Mouse (Mus musculus) lung, postnatal 14 days (tissue): Measurements from ENCODE around the gene Vps72.
"Not testable (repeated sequence)": the region's sequence is repeated elsewhere in the genome, so short reads cannot be mapped to it uniquely, and the experiment has no call there.

Experiments used
- DNase-seq: peaks from one replicate; pipeline ENCODE4 v3.0.0; 2021

Vps72 gene

DNA sequence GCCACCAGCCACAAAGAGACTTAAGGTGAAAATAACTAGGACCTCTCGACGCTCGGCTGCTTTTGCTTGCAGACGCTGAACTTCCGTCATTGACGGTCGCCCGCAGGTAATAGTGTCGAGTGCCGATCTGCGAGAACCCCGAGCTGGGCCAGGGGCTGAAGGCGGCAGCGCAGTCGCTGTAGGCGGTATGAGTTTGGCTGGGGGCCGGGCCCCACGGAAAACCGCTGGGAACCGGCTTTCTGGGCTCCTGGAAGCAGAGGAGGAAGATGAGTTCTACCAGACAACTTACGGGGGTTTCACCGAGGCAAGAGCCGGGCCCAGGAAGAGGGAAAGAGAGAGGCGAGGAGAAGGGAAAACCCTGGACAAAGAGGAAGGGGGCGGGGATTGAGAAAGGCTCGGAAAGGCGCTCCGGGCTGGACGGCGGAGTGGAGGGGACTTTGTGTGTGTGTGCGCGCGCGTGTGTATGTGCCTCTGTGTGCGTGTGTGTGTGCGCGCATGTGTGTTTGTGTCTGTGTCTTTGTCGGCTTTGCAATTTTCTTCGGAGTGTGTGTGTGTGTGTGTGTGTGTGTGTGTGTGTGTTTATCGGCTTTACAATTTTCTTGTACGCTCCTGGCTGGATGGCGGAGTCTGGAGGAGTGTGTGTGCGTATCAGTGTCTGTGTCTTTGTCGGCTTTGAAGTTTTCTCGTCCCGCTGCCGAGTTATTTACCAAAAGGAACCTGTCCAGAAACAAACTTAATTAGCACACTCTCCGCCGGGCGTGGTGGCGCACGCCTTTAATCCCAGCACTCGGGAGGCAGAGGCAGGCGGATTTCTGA is at the start of gene Vps72:
TSS of gene Vps72 (plus strand) at position 112 of the 816 bp plus-strand sequence.
- DNase-seq, result peak; percentile 86

DNA sequence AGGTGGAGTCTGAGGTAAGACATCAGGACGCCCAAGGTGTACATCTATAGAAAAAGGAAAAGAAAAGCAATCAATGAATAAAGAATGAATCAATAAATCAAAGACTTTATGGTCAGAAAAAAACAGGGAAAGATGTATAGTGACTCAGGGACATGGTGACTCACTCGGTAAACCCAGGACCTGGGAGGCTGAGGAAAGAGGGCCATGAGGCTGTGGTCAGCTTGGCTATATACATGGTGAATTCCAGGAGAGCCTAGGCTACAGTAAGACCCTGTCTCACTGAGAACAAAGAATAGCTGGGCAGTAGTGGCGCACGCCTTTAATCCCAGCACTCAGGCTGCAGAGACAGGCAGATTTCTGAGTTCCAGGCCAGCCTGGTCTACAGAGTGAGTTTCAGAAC is 47.1 kb upstream of the Vps72 start:
- DNase-seq, result no peak

DNA sequence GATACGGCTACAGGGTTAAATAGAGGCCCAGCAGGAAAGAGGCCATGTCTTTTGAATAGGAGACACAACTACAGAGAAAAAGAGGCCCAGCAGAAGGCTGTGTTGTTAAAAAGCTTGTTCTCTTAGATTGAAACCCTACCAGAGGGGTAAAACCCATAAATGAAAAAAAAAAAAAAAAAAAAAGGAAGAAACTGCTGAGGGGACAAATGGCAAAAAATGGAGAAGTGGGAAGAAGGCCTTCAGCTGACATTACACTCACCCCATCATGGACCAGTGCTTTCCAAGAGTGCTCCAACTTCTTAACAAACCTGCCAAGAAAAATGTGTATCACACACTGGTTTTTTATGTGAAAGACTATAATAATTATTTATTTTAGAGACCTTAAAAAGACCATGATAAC is 45.3 kb upstream of the Vps72 start:
- no peak for DNase-seq

DNA sequence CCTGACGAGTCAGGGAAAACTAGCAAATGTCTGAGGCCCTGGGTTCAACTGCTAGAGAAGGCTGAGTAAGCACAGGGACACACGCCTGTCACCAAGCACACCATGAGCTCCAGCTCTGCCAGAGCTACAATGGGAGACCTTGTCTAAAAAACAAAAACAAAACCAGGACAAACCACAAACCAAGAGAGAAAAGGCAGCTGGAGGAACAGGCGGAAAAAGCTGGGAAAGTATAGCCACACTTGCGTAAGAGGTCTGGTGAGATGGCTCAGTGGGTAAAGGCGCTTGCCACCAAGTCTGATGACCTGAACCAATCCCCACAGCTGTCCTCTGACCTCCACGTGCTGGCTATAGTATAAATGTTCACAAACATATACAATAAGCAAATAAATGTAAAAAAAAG is 44.7 kb upstream of the Vps72 start:
- DNase-seq, result no peak

DNA sequence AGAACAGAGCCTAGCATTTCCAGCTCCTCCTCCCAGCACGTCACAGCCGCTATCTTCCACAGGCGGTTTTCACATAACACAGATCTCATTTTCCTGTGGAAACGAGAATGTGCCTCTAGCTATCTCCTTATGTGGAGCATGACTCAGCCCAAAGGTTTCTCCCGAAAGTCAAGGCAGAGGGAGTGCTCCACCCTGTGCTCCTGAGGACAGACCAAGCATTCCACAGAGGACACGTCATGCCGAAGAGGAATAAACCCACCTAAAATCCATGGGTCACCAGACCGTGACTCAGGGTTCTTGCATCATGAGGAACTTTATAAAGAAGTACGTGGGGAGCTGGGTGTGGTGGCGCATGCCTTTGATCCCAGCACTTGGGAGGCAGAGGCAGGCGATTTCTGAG is 44.3 kb upstream of the Vps72 start:
- no peak for DNase-seq

DNA sequence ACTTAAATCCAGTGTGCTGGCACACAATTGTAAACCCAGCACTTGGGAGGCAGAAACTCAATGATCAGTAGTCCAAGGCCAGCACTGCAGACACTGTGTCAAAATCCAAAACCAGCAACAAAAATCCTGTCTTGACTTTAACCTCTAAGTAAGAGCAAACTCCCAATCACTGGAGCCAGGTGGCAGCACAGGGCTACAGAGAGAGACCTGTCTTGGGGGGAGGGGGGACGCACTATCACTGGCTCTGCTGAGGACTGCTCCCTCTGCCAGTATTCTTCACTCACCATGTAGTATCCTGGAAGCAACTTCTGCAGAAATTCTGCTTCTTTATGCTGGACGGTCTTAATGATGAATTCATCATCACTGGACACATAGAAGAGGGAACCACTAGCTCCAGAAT is 39.2 kb upstream of the Vps72 start:
- DNase-seq, result no peak

GRCm38 (mm10) chr3:95088071-95088470 is 22.8 kb upstream of the Vps72 start:
- no peak for DNase-seq

- no peak for DNase-seq
Measured at GRCm38 (mm10) chr3:95100854-95101253, 10.0 kb upstream of the Vps72 start.

DNA sequence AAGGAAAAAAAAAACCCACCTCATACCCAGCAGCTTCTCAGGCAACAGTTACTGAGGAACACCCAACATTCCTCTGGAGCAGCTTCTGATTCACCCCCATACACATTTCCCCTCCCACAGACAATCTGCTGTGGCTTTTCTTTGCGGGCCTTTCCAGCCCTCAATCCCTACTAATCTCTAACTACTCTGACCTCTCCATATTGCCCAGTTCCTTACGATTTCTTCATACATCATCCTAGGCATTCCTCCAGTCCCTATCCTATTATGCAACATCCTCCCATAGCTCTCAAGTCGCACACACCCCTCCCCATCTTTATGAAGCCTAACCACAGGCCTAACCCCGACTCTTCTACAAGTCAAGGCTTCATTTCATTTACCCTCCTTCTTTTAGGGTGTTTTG is 5.7 kb upstream of the Vps72 start:
- DNase-seq, result no peak

DNA sequence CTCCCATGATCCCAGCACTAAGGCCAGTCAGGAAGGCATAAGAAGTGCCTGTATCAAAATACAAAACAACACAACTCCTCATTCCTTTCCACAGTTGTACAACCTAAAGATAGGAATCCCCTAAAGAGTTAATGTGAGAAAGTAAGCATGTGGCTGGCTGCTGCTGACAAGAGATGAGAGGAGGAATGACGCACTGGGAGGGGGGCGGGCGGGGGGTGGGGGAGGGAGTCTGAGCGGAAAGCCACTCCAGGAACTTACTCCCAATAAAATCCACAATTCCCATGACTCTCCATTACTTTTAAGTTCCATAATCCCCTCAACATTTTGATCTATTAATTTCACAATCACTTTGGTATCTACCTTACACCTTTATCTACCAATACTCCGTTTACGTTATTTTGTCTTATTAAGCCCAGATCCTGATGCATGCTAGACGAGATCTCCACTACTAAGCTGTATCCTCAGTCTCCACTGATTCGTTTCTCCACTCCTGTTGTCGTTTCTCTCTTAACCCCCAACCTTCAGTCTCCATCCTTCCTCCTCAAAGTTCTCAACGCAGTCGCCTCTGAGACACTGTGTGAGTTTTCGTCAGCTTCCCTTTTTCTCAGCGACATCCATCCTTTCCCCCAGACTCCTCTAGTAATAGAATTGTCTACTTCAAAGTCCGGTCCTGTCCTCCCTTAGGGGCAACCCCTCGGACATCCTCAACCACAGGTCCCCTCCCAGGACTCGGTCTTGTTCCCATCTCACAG is 5.1 kb upstream of the Vps72 start:
- no peak for DNase-seq

- DNase-seq, result peak; percentile 96
Measured at GRCm38 (mm10) chr3:95106338-95107117, 4.3 kb upstream of the Vps72 start, which contains the start of gene Pip5k1a. Gene Pip5k1a, minus strand, starts transcription at chr3:95106930.

DNA sequence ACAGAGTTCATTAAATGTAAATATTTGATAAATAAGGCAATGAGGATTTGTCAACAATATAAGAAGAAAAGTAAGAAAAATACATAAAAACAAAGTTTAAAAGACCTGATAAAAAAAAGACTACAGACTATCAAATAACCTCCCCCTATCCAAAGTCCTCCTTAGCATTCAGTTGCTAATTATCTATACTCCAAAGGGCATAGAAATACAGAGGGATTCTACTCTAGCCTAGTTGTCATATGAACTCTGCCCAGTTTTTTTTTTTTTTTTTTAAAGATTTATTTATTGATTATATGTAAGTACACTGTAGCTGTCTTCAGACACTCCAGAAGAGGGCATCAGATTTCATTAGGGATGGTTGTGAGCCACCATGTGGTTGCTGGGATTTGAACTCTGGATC is 3.5 kb upstream of the Vps72 start:
- not testable (repeated sequence) for DNase-seq

GRCm38 (mm10) chr3:95107898-95108297 is 2.9 kb upstream of the Vps72 start:
- DNase-seq, result no peak

- no peak for DNase-seq
Measured at GRCm38 (mm10) chr3:95112760-95113159, 1.9 kb downstream of the Vps72 start.

GRCm38 (mm10) chr3:95117751-95118150 is 6.9 kb downstream of the Vps72 start:
- DNase-seq, result no peak

DNA sequence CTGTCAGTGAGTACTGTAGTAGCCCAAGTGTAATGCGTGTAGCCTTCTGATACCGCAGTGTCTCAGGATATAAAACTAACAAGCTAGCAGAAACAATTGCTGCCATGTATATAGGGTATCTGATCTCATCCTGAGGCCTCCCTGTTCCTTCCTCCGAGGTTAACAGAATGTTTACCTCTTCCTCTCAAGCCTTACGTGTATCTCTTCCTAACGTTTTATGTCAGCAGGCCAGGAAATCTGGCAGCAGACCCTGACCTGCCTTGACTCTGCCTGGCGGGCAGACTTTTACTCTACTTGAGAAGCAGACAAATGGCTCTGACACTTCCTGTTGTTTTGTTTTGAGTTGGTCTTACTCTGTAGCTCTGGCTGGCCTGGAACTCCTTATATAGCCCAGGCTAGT is 10.8 kb downstream of the Vps72 start:
- no peak for DNase-seq

DNA sequence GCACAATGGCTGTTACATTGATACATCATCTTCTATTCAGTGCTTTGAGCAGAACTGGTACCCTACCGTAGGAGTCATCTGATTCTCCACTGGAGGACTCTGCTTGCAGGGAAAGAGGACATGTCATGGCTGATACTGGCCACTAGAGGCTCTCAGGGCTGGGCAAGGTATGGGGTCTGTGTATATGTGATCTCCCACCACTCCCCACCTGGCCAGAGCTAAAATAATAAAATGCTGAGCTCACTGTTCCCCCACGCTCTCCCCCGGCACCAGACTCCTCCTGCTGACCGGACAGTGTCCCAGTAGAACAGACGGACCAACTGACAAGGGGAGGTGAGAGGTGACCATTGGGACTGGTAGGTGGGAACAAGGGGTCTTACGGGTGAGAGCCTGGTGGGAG is 13.4 kb downstream of the Vps72 start, which contains the start of gene Tmod4:
TSS of gene Tmod4 (plus strand) at position 231 of the 400 bp plus-strand sequence.
- DNase-seq, result no peak

DNA sequence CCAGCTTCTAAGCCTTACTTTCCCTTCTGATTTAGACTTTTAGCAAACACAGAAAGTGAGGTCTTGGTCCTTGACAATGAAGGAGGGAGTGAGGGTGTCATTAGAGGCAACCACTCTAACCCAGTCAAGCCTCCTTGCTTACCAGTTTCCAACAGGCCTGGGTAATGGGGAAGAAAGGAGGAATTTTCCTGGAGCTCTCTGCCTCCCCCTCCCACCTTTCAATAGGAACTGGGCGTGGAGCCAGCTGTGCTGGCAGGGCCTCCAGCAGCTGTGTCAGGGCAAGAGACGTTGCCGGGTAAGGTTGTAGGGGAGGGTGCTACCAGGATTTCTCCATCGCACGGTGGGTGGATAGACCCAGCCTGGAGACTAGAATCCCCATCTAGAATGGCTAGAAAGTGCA is 14.2 kb downstream of the Vps72 start:
- DNase-seq, result peak; percentile 75

- DNase-seq, result no peak
Measured at GRCm38 (mm10) chr3:95129226-95129651, 18.4 kb downstream of the Vps72 start.

DNA sequence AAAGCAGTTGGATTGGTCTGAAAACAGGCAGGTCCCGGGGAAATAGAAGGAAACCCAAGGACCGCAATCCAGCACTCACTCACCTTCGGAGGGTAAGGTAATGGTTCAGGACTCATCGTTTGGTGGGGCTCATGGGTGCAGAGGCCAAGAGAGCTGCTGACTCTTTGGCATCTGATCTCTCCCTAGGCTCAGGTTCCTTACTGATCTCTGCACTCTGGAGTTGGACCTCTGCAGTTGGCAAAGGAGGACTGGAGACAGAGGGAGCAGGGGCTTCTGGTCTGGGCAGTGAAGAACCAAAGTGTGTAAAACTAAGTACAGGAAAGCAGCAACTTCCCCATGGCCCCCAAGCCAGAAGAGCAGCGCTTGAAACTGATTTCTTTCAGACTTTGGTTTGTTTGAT is 19.3 kb downstream of the Vps72 start:
- no peak for DNase-seq

DNA sequence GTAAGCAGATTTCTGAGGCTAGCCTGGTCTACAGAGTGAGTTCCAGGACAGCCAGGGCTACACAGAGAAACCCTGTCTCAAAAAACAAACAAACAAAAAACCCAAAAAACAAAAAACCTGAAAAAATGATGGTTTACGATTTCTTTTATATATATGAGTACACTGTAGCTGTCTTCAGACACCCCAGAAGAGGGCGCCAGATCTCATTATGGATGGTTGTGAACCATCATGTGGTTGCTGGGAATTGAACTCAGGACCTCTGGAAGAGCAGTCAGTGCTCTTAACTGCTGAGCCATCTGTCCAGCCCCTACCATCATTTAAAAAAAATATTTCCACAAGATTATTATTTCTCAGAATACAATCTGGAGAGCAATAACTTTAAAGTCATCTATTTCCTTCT is 21.6 kb downstream of the Vps72 start:
- not testable (repeated sequence) for DNase-seq

GRCm38 (mm10) chr3:95133176-95133575 is 22.4 kb downstream of the Vps72 start:
- no peak for DNase-seq

- peak; percentile 88 for DNase-seq
Measured at GRCm38 (mm10) chr3:95133680-95134101, 22.9 kb downstream of the Vps72 start, which contains the start of the genes Scnm1 and Lysmd1. Gene Scnm1, minus strand, starts transcription at chr3:95134011. Gene Lysmd1, plus strand, starts transcription at chr3:95134088.
